Comparison of ENCODE assay signal across 9 mouse cellular contexts in the genomic region with DNA sequence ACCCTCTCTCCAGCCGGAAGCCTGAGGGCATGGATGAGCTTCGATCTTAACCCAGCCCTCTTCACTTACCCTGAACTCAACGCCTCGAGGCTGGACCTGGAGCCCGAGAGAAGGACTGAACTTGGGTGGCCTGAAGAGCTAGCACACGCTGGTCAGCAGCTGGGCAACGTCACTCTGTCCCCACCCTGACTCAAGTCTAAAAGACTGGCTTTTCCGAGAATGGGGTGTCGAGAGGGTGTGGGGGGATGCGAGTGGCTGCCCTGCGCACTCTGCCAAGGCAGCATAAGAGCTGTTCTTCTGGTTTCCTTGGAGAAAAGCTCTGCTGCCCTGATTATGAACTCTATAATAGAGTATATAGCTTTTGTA. TPM values are rescaled to one million over a fixed set of nuclear protein-coding genes. Genes with fewer than 3 reads are reported as not detected.
A peak's percentile ranks its signal among the peaks of the same experiment; 100 is the strongest.
DNase-seq lines count a peak whose midpoint lies in the region; ATAC-seq and TF ChIP-seq lines count a peak whose summit lies in the region.
"Had no signal": no experiment of that assay in that cellular context is flagged by ENCODE, and none has a peak within 500 bp of the region (broad histone marks: within the 10 kb centered on the region; RNA-seq: fewer than 3 reads in every experiment).

No protein-coding gene starts in this region.

- no peak for TF ChIP-seq CTCF in kidney, adult 2 months (conservative IDR thresholded peaks at IDR 0.05; ENCODE audit: insufficient read depth, insufficient read length, low read depth, low read length)
- no peak for TF ChIP-seq CTCF in bone marrow, adult 2 months (IDR thresholded peaks at IDR 0.05; ENCODE audit: control insufficient read depth, insufficient read depth, low read length)

- no peak for TF ChIP-seq POLR2A in kidney, adult 2 months (IDR thresholded peaks at IDR 0.05; ENCODE audit: low read depth, low read length)
- TF ChIP-seq POLR2A in bone marrow, adult 2 months (IDR thresholded peaks at IDR 0.05; ENCODE audit: borderline replicate concordance, control insufficient read depth, low read depth, low read length), result no peak

- no peaks in the 10 kb centered on the region; the same call in 1 of the 2 replicates for H3K36me3 ChIP-seq in kidney, adult 2 months (ENCODE audit: control insufficient read depth, insufficient read depth, low read length)
- H3K36me3 ChIP-seq in hindbrain, embryonic 12.5 days, result no peaks in the 10 kb centered on the region
- H3K36me3 ChIP-seq in midbrain, embryonic 12.5 days, result no peaks in the 10 kb centered on the region

- H3K9ac ChIP-seq in hindbrain, embryonic 12.5 days, result peak overlapping the region; percentile 80
- H3K9ac ChIP-seq in midbrain, embryonic 12.5 days (replicated peaks), result peak overlapping the region; percentile 83

- H3K27me3 ChIP-seq in kidney, adult 2 months (replicated peaks; ENCODE audit: control insufficient read depth, insufficient read depth, low read length), result no peaks in the 10 kb centered on the region
- H3K27me3 ChIP-seq in hindbrain, embryonic 12.5 days, result peaks cover 8% of the 10 kb centered on the region
- peaks cover 15% of the 10 kb centered on the region; the same call in 1 of the 2 replicates for H3K27me3 ChIP-seq in midbrain, embryonic 12.5 days
- H3K27me3 ChIP-seq: Patski had no signal

- peak overlapping the region; percentile 71 for H3K4me3 ChIP-seq in kidney, adult 2 months (ENCODE audit: insufficient read depth, low read depth, low read length)
- peak overlapping the region; percentile 84 for H3K4me3 ChIP-seq in bone marrow, adult 2 months (replicated peaks; ENCODE audit: control insufficient read depth, low read depth, low read length)
- H3K4me3 ChIP-seq in hindbrain, embryonic 12.5 days, result peak overlapping the region; percentile 65
- H3K4me3 ChIP-seq in midbrain, embryonic 12.5 days, result peak overlapping the region; percentile 75

- 3% methylated on average over 11 of the region's 11 CpGs for WGBS in kidney, adult 2 months
- 10% methylated on average over 11 of the region's 11 CpGs for WGBS in bone marrow, adult 2 months
- WGBS in hindbrain, embryonic 12.5 days, result under 1% methylated on average over 11 of the region's 11 CpGs
- WGBS in midbrain, embryonic 12.5 days, result under 1% methylated on average over 11 of the region's 11 CpGs

- H3K4me2 ChIP-seq in hindbrain, embryonic 12.5 days (replicated peaks), result peak overlapping the region; percentile 65
- H3K4me2 ChIP-seq in midbrain, embryonic 12.5 days (replicated peaks), result peak overlapping the region; percentile 78

- no peak for DNase-seq in kidney, adult 2 months
- no peak for DNase-seq in kidney, adult 11 months
- no peak for DNase-seq in urinary bladder, adult 2 months (ENCODE audit: low spot score)
- no peak for DNase-seq in left cerebral cortex, postnatal 25 days (ENCODE audit: low spot score in 2 of 2)
- DNase-seq in ovary, postnatal 10 days (ENCODE audit: low spot score), result no peak

- no peak for ATAC-seq in hindbrain, embryonic 12.5 days (ENCODE audit: low FRiP score)
- ATAC-seq in midbrain, embryonic 12.5 days (ENCODE audit: low FRiP score, low read depth), result no peak
- ATAC-seq: Patski had no signal

- no peaks in the 10 kb centered on the region for H3K9me3 ChIP-seq in hindbrain, embryonic 12.5 days (replicated peaks)
- no peaks in the 10 kb centered on the region for H3K9me3 ChIP-seq in midbrain, embryonic 12.5 days

- H3K27ac ChIP-seq in kidney, adult 2 months (ENCODE audit: insufficient read depth, low read depth, low read length), result peak overlapping the region; percentile 99
- peak overlapping the region; percentile 80 for H3K27ac ChIP-seq in bone marrow, adult 2 months (ENCODE audit: control insufficient read depth, insufficient read depth, low read depth, low read length, poor library complexity)
- H3K27ac ChIP-seq in hindbrain, embryonic 12.5 days, result peak overlapping the region; percentile 92
- H3K27ac ChIP-seq in midbrain, embryonic 12.5 days (replicated peaks), result peak overlapping the region; percentile 90

- intact Hi-C loops in left cerebral cortex, postnatal 25 days (cut with DNase I), result no loop called here

- peaks cover 29% of the 10 kb centered on the region for H3K4me1 ChIP-seq in kidney, adult 2 months (ENCODE audit: control insufficient read depth, insufficient read depth, low read length)
- peaks cover 1% of the 10 kb centered on the region; the same call in 1 of the 2 replicates for H3K4me1 ChIP-seq in bone marrow, adult 2 months (ENCODE audit: control insufficient read depth, insufficient read depth, low read length)
- peaks cover 78% of the 10 kb centered on the region for H3K4me1 ChIP-seq in hindbrain, embryonic 12.5 days
- H3K4me1 ChIP-seq in midbrain, embryonic 12.5 days, result peaks cover 81% of the 10 kb centered on the region

RNA-seq across cellular contexts. Expression of a gene that starts 1.6 kb away (rescaled TPM):
- 259 and 289 TPM in 2 replicates for polyA plus RNA-seq in kidney, adult 2 months (2012; rRNA removed)
- polyA plus RNA-seq in bone marrow, adult 2 months (2011; ENCODE audit: insufficient read depth, insufficient read length, low replicate concordance, missing spikeins), result 14.5 and 33.8 TPM in 2 replicates
- polyA plus RNA-seq in hindbrain, embryonic 12.5 days (2016; fragmentation: Nextera tagmentation; extraction: Ambion mirVana), result 372 and 426 TPM in 2 replicates
- 355 and 390 TPM in 2 replicates for polyA plus RNA-seq in midbrain, embryonic 12.5 days (2016; fragmentation: Nextera tagmentation; extraction: Ambion mirVana)
- 272 and 386 TPM in 2 replicates for polyA plus RNA-seq in urinary bladder, adult 2 months (2012; rRNA removed)
- total RNA-seq in left cerebral cortex, postnatal 25 days (2021), result 10 to 100 TPM; 37.5 to 39.2 TPM

RNA-seq across cellular contexts. Expression of a gene that starts 27.3 kb away (rescaled TPM):
- polyA plus RNA-seq in kidney, adult 2 months (2012; rRNA removed), result 2.1 and 2.2 TPM in 2 replicates
- polyA plus RNA-seq in bone marrow, adult 2 months (2011; ENCODE audit: insufficient read depth, insufficient read length, low replicate concordance, missing spikeins), result 146 and 157 TPM in 2 replicates
- 7.0 and 7.9 TPM in 2 replicates for polyA plus RNA-seq in hindbrain, embryonic 12.5 days (2016; fragmentation: Nextera tagmentation; extraction: Ambion mirVana)
- polyA plus RNA-seq in midbrain, embryonic 12.5 days (2016; fragmentation: Nextera tagmentation; extraction: Ambion mirVana), result 10.0 and 10.7 TPM in 2 replicates
- 0.50 TPM in 2 replicates for polyA plus RNA-seq in urinary bladder, adult 2 months (2012; rRNA removed)
- 1 to 10 TPM in 1 of 2 experiments, under 1 TPM in 1; 0.66 to 1.2 TPM for total RNA-seq in left cerebral cortex, postnatal 25 days (2021)

Comparison
In these comparisons a context has a peak if more than half of its experiments do, and no peak if none do; other contexts are left out.
1. RNA of a gene that starts 27.3 kb away (polyA plus RNA-seq): 146 to 157 TPM in bone marrow, adult 2 months; 10.0 to 10.7 TPM in midbrain, embryonic 12.5 days, 7.0 to 7.9 TPM in hindbrain, embryonic 12.5 days, 2.1 to 2.2 TPM in kidney, adult 2 months and 0.50 TPM in urinary bladder, adult 2 months; every median in the first group is over 10 times any median in the second.
2. Peak in every context shown above with its lines, with median percentiles within 50 percentile points of each other: H3K27ac ChIP-seq and H3K4me3 ChIP-seq.